Mouse (Mus musculus) frontal cortex, adult (tissue): ENCODE measurements around the gene Arid5b.

Experiments
- ATAC-seq: cut with Nextera tagmentation; 2 replicates; pipeline ENCODE4 v1.9.2; 2017; ENCODE audit warnings: mild to moderate bottlenecking, moderate library complexity, mixed read lengths; ENCODE audit not compliant: low TSS enrichment

Gene Arid5b

DNA sequence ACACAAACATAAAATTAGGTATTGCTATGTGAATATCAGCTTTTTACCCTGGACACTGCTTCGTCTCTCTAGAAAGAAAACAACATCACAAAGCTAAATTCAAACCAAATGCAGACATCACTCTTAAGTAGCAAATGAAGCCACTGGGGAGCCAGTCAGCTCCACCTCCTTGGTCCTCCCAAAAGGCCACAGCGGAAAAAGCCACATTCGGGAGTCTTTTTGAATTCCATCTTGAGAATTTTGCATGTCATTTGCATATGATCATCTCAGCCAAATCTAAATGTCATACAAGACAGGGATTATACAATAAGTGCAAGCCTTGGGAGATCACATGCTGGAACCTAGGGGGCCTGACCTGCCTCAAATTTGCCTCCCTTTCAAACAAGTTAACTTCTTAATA lies 85.0 kb downstream of the Arid5b start:
- peak; percentile 71 for ATAC-seq

DNA sequence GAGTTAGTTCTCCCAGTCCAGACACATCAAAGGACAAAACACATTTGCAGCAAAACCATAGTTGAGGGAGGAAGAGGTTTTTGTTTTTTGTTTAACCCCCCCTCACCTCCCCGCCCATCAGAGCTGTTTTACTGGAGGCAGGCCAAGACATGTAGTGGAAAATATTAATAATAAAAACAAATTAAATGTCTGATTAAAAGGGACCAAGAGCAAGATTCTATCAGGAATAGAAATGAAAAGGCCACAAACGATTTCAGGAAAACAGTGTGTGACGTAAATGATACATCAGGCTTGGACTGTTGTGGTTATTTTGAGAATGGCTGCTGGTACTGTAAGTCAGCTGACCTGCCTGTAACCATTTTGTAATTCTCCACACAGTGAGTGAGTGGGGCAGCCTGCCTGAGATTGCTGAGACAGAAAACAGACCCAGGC lies 85.7 kb downstream of the Arid5b start:
- ATAC-seq = peak; percentile 51; the same call in 1 of the 2 replicates

DNA sequence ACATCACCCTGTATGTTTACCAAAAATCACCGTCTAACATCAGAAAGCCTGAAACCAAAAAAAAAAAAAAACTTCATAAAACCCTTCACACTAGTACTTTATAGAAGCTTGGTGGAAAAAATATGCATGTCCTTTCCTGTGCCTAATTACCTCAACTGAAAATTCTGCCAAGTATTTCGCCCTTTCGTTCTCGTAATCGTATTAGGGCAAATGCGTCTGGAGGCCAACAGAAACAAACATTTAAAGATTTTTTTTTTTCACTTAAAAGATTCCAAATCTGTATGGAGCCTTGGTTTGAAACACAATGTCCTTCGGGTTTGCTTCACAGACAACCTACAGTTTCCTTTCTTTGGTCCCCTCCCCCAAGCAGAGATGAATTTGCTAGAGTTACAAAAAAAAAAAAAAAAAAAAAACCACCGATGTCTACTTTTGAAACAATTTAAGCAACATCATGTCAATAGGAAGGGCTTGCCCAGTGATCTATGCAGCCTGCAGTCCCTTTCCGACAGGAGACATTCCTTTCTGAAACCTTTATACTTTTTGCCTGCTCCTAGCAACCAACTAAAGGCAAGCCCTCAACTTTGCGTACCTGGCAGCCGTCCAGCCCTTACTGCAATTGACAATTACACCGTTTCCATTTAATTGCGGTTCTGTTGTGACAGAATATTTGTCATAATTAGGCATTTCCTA lies 86.7 kb downstream of the Arid5b start:
- 0 out of 2 replicates have a peak, but pooled peaks have one; percentile 29 for ATAC-seq

DNA sequence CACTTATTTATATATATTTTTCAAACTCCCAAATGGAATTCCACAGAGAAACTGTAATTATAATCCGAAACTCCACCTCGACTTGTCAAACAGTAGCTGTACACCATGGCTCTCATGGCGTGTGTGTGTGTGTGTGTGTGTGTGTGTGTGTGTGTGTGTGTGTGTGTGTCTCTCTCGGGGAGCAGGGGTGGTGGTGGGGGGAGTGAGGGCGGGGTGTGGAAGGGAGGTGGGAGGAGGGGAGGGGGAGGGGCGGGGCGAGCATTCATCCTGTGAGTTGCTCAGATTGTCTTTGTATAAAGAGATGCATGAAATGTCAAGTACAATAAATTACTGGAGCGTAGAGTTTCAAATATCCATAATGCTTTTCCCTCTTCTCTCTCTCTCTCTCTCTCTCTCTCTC lies 87.4 kb downstream of the Arid5b start:
- no peak for ATAC-seq

DNA sequence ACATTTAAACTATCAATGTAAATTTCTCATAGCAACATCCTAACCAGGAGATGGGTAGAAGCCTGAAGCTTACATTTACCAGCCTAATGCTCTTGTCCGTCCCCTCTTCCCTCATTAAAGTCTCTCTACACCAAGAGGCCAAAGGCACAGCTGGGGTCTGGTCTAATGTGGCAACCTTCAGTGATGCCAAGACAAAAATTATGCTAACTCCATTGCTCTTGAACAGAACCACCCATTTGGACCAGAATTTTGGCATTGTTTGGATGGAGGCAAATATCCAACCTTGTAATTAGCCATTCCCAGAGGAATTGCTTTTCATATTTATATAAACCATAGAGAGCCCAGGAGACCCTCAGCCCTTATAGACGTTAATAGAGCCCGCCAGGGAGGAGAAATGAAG lies 88.7 kb downstream of the Arid5b start:
- ATAC-seq = no peak

DNA sequence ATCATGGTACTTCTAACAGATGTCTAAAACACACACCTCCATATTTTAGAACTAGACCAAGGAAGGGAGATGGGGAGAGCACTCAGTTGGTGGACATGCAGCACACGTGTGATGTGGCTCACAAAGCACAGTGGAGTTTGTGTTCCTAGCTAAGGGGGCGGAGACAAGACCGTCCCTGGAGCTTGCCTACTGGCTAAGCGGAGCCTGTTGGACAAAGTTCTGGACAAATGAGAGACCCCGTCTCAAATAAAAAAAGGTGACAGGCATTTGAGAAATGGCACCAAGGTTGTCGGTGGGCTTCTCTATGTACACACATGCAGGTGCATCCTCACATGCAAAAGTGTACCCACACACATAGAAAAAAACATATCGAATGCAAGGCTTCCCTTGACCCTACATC lies 95.4 kb downstream of the Arid5b start:
- no peak for ATAC-seq

DNA sequence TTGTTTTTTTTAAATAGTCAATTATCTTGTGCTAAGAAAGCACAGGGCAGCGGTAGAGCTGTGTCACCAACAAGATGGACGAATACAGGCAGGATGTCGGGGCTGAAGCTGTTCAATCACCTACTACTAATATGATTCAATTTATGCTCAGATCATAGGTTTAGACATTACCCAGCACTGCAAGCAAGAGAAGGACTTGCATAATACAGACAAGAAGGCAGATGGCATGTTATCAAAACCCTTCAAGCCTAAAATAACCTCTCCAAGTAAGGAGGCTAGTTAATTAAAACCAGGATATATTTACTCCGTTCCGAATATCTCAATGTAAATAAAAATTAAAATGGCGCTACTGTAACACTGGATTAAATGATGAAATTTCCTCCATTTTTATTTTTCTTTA lies 96.3 kb downstream of the Arid5b start:
- ATAC-seq = peak; percentile 66

DNA sequence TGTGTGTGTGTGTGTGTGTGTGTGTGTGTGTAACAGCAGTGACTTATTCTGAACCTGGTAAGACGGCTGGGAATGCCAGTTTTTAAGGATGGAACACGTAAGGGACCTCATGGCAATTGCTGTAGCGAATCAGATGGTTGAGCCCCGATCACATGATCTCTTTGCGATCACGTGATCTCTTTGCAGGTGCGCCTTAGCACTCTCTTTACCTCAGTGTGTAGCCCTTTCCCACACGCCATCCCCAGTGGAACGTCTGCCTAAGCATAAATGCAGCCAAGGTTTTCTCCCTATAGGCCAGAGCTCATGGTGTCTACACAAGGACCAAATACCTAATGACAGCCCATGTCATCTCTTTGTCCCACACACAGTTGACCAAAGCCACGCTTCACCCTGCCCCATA lies 97.4 kb downstream of the Arid5b start:
- ATAC-seq = no peak

DNA sequence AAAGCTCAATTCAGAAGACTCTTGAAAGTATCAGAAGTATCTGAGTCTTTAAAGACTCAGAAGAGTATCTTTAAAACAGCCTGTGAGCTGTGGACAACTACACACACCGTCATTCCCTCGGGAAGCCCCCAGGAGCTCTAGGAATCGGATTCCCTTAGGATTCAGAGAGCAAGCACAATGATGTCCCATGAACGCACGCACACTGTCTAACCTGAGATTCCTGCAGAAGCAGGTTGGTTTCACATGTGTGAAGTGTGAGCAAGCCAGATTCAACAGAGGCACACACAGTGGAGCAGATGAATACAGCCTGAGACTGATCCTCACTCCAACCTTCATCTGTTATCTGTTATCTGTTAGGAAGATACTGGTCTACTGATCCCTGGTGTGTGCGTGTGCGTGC lies 97.8 kb downstream of the Arid5b start:
- no peak for ATAC-seq

DNA sequence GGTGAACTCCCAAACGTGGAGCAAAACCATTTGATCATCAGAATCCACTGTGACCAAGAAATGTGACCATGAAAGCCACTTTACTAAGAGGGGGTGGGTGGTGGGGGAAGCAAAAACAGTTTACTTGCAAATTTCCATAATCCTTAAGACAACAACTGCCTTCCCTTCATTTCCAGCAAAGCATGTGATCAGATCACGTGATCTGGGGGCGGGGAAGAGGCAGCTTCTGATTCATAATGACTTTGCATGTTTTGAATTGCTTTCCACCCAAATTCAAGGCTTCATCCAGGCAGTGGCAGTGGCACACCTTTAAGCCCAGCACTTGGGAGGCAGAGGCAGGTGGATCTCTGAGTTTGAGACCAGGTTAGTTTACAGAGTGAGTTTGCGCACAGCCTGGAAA lies 98.4 kb downstream of the Arid5b start:
- ATAC-seq = no peak

DNA sequence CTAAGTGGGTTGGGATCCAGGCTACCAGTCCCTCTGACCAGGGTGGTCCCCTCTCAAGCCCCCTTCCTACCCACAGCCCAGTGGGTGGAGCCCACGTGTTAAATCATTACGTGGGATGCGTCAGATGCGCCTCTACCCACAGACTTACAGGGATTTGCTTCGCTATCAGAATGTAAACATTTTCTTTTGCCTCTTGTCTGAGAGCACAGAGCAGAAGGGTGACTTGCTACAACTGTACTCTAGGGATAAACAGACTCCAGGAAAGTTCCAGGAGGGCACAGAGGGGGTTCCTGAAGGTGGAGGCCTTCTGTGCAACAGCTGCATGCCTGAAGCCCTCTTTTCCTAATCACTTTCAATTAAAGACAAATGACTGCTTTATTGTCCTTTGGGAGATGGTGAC lies 98.8 kb downstream of the Arid5b start:
- ATAC-seq = no peak

DNA sequence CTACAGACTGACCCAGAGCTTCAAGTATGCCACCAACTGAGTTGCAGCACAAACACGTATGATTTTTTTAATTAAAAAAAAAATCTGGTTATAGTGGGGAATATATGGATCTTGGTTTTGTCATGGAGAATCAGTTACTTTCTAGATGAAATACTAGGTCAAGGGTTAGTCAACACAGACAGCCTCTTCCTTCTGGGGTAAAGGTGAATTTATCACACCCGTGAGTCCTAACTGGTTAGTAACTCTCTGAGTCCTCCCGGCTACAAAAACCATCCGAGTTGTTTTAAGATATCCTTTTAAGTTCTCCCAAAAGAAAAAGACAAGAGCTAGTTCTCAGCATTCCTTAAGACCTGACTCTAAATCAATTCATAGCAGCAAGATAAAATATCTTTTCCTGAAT lies 99.2 kb downstream of the Arid5b start:
- ATAC-seq = no peak

DNA sequence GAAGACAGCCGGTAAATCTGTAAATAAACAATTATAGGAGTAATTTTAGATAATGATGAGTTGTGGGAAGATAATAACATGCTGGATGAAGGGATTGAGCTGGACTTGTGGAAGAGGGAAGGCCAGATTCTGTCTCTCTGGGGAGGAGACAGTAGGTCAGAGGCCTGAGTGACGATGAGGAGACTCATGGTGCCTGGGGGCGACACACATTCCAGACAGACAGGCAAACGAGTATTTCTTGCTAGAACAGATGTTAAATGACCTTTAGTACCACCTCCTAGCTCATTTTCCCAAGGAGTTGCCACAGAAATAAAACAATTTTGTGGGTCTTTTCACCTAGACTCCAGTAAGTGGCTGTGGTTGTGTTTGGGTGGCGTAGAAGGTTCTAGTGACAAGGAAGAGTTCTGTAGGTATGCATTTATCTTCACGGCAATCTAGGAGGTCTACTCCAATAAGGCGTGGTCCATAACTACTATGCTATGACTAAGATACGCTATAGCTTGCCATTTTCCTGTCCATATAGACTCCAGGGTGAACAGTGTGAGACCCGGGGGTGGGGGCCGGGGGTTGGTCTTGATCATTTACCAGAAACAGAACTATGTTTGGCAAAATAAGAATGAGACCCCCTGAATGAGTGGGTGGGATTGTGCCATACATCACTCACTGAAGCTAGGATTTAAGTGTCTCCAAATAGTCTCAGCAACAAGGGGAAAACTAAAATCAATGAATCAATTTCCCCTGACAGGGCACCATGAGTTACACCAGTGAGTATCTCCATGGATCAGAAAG lies 100.6 kb downstream of the Arid5b start:
- no peak for ATAC-seq

DNA sequence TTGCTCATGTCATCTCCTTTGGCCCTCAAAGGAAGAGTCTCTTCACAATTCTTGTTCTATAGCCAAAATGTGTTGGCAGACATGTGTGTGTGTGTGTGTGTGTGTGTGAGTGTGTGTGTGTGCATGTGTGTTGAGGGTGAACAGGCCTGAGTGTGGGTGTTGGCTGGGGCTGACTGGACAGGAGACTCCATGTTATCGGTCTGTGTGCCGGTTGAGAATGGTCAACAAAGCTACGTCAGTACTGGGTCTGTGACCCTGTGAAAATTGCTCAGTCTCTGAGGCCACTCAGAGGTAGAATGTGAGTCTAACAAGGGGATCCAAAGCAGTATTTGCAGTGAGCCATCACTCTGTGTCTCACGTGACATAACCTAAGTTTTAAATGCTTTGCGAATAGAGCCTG lies 102.7 kb downstream of the Arid5b start:
- no peak for ATAC-seq

DNA sequence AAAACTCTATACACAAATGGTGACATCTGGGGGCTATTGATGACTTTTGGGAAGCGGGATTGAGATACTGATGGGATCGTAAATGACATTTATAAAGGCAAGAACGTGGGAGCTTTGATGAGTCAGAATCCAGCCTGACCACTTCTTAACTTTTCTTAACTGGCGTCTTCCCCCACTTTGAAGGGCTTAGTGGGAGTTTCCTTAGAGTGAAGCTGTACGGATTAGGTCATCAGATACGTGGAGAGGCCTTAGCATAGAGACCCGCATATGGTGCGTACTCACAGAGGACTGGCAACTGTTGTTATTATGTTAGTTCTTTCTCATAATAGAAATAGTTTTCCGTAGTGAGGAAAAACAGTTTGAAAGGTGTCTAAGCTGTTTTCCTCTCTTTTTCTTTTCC lies 104.9 kb downstream of the Arid5b start:
- no peak for ATAC-seq

DNA sequence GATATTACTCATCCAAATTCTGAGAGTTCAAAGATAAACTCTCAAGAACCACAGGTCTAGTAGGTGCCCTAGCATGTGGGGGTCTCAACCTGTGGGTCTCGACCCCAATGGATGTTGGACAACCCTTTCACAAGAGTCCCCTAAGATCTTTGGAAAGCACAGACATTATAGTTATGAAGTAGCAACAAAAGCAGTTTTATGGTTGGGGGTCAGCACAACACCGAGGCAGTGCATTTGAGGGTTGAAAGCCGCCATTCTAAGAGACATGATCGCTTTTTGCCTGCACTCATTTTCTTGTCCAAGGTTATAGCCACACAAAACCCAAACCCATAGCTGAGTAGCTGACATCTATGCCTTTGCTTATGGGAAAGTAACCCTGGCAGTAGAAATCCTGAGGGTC lies 105.6 kb downstream of the Arid5b start:
- no peak for ATAC-seq

DNA sequence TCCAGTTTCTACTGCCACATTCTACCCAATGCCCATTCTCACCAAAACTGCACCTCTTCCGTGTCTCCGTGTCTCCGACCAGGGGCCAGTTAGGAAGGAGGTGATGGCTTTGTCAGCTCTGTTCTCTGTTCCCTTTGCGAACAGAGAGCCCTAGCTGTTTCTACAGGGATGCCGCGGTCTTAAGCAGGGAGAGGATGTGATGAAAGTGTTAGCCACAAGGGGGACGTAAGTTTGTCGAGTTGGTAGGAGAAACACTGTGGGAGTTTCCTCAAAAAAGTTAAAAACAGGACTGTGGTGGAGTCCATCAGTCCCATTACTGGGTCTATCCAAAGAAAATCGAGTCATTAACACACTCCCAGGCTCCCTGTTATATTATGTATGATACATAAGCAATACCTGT lies 106.6 kb downstream of the Arid5b start:
- ATAC-seq = no peak

DNA sequence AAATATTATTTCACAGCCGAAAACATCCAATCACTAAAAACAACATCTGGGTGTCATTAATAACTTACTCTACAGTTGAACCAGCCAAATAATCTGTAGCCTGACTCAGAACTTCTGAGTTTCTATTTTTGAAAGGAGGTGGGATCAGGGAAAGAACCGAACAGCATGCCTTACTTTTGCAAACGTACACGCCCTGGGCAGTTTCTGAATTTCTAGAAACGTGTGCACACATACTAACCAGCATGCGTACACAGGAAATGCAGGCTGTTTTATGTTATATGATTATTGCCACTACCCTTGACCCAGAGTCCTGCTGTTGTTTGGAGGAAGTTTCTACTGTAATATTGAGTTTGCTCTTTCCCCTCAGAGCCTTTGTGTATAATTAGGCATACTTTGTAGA lies 109.9 kb downstream of the Arid5b start:
- no peak for ATAC-seq

DNA sequence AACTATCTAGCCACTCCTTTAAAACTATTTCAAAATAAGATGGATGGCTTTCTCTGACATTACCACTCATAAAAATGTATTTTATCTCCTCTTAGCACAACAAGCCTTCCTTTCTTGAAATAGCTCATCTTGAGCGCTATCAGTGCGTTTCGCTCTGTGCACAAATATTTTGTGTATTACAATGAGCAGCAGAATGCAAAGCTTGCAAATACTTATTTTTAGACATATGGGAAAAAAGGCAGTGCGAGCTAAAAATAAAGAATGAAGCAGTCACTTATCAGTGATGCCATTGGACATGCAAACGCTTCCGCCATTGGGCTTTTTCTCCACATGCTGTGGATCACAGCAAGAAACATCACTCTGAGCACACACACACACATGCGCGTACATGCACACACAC lies 110.4 kb downstream of the Arid5b start:
- no peak for ATAC-seq

DNA sequence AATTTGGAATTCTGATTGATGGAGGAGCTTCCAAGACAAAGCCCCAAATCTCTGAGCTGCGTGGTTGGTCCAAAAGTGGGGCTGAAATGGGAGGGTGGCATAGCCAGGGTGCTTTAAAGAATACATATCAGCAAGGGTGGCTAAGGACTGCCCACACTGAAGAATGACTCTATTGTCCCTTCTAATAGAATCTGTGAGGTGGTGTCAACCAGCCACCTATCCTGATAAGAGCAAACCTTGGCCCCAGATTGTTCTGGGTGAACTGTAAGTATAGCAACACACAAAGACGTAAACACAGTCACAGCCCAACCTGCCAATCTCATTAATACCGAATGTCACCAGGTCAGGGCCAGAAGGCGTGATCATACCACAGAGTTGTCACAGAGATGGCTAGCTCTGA lies 111.4 kb downstream of the Arid5b start:
- ATAC-seq = no peak

DNA sequence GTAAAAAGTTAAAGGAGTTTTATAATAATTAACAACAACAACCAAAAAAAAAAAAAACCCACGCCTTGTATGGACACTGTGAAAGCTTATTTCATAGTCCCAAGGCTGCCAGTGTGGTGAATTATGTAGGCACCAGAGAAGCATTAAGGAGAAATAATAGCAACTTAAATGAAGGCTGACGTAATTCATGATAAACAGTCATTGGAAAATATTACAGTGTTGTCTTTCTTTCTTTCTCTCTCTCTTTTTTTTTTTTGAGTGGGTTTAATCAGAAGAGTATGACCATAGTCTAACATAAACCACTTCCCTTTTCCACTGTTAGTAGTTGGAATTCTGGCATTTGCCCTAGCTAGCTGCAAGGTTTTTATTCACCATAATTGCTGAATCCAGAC lies 111.8 kb downstream of the Arid5b start:
- no peak for ATAC-seq

DNA sequence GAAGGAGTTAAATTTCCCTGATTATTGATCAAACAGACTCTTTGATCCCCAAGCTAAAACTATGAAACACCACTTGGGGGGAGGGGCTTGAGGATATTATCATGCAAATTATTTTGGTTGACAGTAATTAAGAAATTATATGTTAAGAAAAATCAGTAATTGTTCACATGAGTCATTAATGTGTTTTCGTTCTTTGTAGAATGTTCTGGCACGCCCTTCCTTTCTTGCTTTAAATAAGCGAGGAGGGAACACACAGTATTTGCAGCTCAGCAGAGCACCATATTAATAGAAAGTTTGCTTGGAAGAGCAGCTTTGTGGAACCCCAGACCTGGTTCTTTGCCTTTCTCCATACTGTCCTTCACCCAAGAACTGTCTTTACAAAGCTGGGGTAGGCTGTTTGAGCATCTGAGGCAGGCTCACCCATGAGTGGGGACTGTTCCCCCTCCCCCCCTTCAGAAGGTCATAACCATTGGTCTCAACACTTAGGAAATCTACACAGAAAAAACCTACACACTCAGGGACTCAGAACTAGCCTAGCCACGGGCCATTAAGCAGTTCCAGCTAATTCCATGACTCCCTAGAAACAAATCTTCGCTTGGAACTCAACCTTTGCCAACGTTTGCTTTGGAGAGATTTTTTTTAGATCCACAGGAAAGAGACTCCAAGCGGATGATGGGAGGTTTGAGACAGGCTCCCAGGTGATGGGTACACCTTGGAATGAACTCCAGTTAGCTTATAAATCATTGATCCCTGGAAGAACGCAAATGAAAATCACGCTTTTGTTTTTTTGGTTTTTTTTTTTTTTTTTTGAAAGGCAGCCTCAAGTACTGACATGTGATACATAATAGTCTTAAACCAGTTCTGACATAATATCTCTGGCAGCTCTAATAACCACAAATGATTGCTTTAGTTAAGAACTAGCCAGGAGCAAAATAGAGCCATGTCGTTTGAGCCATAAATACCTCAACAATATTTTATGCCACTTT lies 112.5 kb downstream of the Arid5b start:
- peak; percentile 51 for ATAC-seq
